Mouse (Mus musculus) T-helper 17 cell (primary cell): ENCODE data around the gene Arsb.
"Not testable (repeated sequence)": the region's sequence is repeated elsewhere in the genome, so short reads cannot be mapped to it uniquely, and the experiment has no call there.

ENCODE experiments used
- in situ Hi-C, 2 experiments: fragments of 300-600 bp; cut with MboI, MseI; formaldehyde crosslinking; loops; 1 replicate in 1 of 2; 2 replicates in 1 of 2; pipeline ENCODE4 v1.15.1; 2025; ENCODE audit warnings: high pct_unique_total_duplicates in 2 of 2

Arsb gene

GRCm38 (mm10) chr13:93786051-93786450 lies 14.6 kb downstream of the Arsb start:
- in situ Hi-C loops: loop anchor here in 1 of 2 experiments (5.0 kb wide), 1 partner anchor 271 kb away; the partner anchor contains the start of gene Lhfpl2

GRCm38 (mm10) chr13:93787647-93788046 lies 16.2 kb downstream of the Arsb start:
- in situ Hi-C loops: loop anchor here in 1 of 2 experiments (5.0 kb wide), 1 partner anchor 270 kb away; the partner anchor contains the start of gene Lhfpl2

- in situ Hi-C loops: loop anchor here in 1 of 2 experiments (5.0 kb wide), 1 partner anchor 34 kb away; no protein-coding TSS in a partner anchor
Observed at GRCm38 (mm10) chr13:93792945-93793642, 21.7 kb downstream of the Arsb start.

- in situ Hi-C loops: loop anchor here in 1 of 2 experiments (5.0 kb wide), 1 partner anchor 34 kb away; no protein-coding TSS in a partner anchor
Observed at GRCm38 (mm10) chr13:93793643-93794182, 22.3 kb downstream of the Arsb start.

- in situ Hi-C loops: no loop called here
Observed at GRCm38 (mm10) chr13:93797011-93797600, 25.7 kb downstream of the Arsb start.

- in situ Hi-C loops: not testable (repeated sequence)
Observed at GRCm38 (mm10) chr13:93810311-93810710, 38.9 kb downstream of the Arsb start.

- in situ Hi-C loops: no loop called here
Observed at GRCm38 (mm10) chr13:93814081-93814480, 42.7 kb downstream of the Arsb start.

- in situ Hi-C loops: no loop called here
Observed at GRCm38 (mm10) chr13:93814676-93815075, 43.2 kb downstream of the Arsb start.

- in situ Hi-C loops: no loop called here
Observed at GRCm38 (mm10) chr13:93815128-93815527, 43.7 kb downstream of the Arsb start.

GRCm38 (mm10) chr13:93816127-93816526 lies 44.7 kb downstream of the Arsb start:
- in situ Hi-C loops: no loop called here

- in situ Hi-C loops: no loop called here
Observed at GRCm38 (mm10) chr13:93816688-93817331, 45.4 kb downstream of the Arsb start.

- in situ Hi-C loops: no loop called here
Observed at GRCm38 (mm10) chr13:93820173-93820572, 48.7 kb downstream of the Arsb start.

- in situ Hi-C loops: no loop called here
Observed at GRCm38 (mm10) chr13:93822001-93822400, 50.6 kb downstream of the Arsb start.

- in situ Hi-C loops: loop anchor here in 1 of 2 experiments (5.0 kb wide), 1 partner anchor 34 kb away; no protein-coding TSS in a partner anchor
Observed at GRCm38 (mm10) chr13:93825792-93826558, 54.5 kb downstream of the Arsb start.

- in situ Hi-C loops: loop anchor here in 1 of 2 experiments (5.0 kb wide), 1 partner anchor 35 kb away; no protein-coding TSS in a partner anchor
Observed at GRCm38 (mm10) chr13:93827745-93828144, 56.3 kb downstream of the Arsb start.

GRCm38 (mm10) chr13:93829565-93830293 lies 58.3 kb downstream of the Arsb start:
- in situ Hi-C loops: loop anchor here in 1 of 2 experiments (5.0 kb wide), 1 partner anchor 37 kb away; no protein-coding TSS in a partner anchor

GRCm38 (mm10) chr13:93830294-93830645 lies 58.8 kb downstream of the Arsb start:
- in situ Hi-C loops: no loop called here

- in situ Hi-C loops: no loop called here
Observed at GRCm38 (mm10) chr13:93837481-93838225, 66.2 kb downstream of the Arsb start.

GRCm38 (mm10) chr13:93838431-93839136 lies 67.2 kb downstream of the Arsb start:
- in situ Hi-C loops: no loop called here
